Mouse (Mus musculus) lung, postnatal 0 days (tissue): Measurements from ENCODE around the gene Smim13. TPM values are rescaled to one million over a fixed set of nuclear protein-coding genes. Genes with fewer than 3 reads are reported as not detected.

Experiments
- ATAC-seq: fragments of 200-750 bp; cut with Nextera tagmentation; 2 replicates; pipeline ENCODE4 v1.8.0; 2017; ENCODE audit warnings: moderate library complexity
- DNase-seq: peaks from one replicate; pipeline ENCODE4 v3.0.0-alpha.2; 2016; ENCODE audit warnings: low spot score
- H3K27ac ChIP-seq: fragments of 300-500 bp; sonication (generic); 2 replicates; pipeline ENCODE4 v1.5.1; 2014; ENCODE audit warnings: antibody characterized with exemption, mild to moderate bottlenecking, low read length, mixed read lengths
- H3K27me3 ChIP-seq: fragments of 300-500 bp; sonication (generic); replicated peaks from 2 replicates; pipeline ENCODE4 v1.6.1; 2014; ENCODE audit warnings: low read length, mixed read lengths; ENCODE audit not compliant: insufficient read depth
- H3K36me3 ChIP-seq: fragments of 300-500 bp; sonication (generic); 2 replicates; pipeline ENCODE4 v1.6.1; 2014; ENCODE audit warnings: low read length, mixed read lengths; ENCODE audit not compliant: insufficient read depth
- H3K4me1 ChIP-seq: fragments of 300-500 bp; sonication (generic); 2 replicates; pipeline ENCODE4 v1.6.1; 2014; ENCODE audit warnings: antibody characterized with exemption, low read depth, low read length, mixed read lengths; ENCODE audit not compliant: insufficient read depth
- H3K4me2 ChIP-seq: fragments of 300-500 bp; sonication (generic); replicated peaks from 2 replicates; pipeline ENCODE4 v1.6.1; 2014; ENCODE audit warnings: low read depth, mild to moderate bottlenecking, low read length, moderate library complexity, mixed read lengths
- H3K4me3 ChIP-seq: fragments of 300-500 bp; sonication (generic); 2 replicates; pipeline ENCODE4 v1.5.1; 2014; ENCODE audit warnings: low read depth, low read length
- H3K9ac ChIP-seq: fragments of 300-500 bp; sonication (generic); replicated peaks from 2 replicates; pipeline ENCODE4 v1.6.1; 2014; ENCODE audit warnings: low read depth, mild to moderate bottlenecking
- H3K9me3 ChIP-seq: fragments of 300-500 bp; sonication (generic); 2 replicates; pipeline ENCODE4 v1.6.1; 2016; ENCODE audit warnings: low read length, mixed read lengths
- CTCF ChIP-seq: IDR thresholded peaks from 2 replicates; pipeline ENCODE4 v1.5.1; 2016; ENCODE audit warnings: antibody characterized with exemption, mild to moderate bottlenecking
- EP300 ChIP-seq: IDR thresholded peaks from 2 replicates; pipeline ENCODE4 v1.6.1; 2016; ENCODE audit warnings: antibody characterized with exemption, mild to moderate bottlenecking, control low read depth
- WGBS: fragments of 180-500 bp; shearing (Covaris S2); extraction: QIAGEN DNeasy Blood & Tissue Kit; methylation state at CpG from one replicate; pipeline ENCODE4 v1.1.7; 2014; 5-methylcytosine and 5-hydroxymethylcytosine counted together
- polyA plus RNA-seq: library from polyadenylated mRNA; unstranded; fragments of >200 nt; fragmentation: Nextera tagmentation; extraction: Ambion mirVana; gene quantifications from 2 replicates; pipeline ENCODE4 v1.2.1, GENCODE M21; 2015

Gene Smim13
- polyA plus RNA-seq, 1 experiment from 2014 or later, result 8.2 TPM

DNA sequence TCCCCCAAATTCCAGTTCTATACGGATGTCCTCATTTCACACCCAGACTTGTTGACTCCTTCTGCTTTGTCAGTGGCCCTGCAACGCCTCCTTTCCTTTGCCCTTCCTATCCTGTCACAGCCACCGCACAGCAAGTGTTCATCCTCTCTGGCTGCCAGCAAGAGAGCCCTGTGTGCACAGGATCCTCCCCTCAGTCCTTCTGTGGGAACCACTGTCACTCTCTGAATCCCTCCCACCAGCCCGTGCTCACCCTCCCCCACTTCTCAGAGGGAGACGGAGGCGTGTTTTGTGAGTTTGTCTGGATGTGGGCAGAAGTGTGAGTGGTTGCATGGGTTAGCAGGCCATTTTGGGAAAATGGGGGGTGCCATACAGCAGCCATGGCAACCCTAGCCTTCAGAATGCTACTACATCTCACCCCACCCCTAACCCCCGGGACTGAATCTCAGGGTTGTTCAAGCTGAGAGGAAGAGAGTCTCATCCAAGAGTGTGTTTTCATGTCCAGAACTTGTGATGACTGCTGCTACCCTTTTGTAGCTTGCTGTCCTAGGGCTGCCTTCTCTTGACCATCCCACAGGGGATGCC, 18.3 kb downstream of the Smim13 start:
- ATAC-seq, result peak; percentile 50
- peaks cover 3% of the 10 kb centered on the region; the same call in 1 of the 2 replicates for H3K9me3 ChIP-seq
- H3K36me3 ChIP-seq, result no peaks in the 10 kb centered on the region
- no peaks in the 10 kb centered on the region for H3K27me3 ChIP-seq
- no peak overlapping the region for H3K9ac ChIP-seq
- no peak overlapping the region for H3K4me2 ChIP-seq
- H3K27ac ChIP-seq, result no peak overlapping the region
- 31% methylated on average over 7 of the region's 7 CpGs for WGBS
- H3K4me3 ChIP-seq, result no peak overlapping the region
- TF ChIP-seq CTCF (no peak), EP300 (no peak)
- DNase-seq, result peak; percentile 44
- H3K4me1 ChIP-seq, result no peaks in the 10 kb centered on the region

DNA sequence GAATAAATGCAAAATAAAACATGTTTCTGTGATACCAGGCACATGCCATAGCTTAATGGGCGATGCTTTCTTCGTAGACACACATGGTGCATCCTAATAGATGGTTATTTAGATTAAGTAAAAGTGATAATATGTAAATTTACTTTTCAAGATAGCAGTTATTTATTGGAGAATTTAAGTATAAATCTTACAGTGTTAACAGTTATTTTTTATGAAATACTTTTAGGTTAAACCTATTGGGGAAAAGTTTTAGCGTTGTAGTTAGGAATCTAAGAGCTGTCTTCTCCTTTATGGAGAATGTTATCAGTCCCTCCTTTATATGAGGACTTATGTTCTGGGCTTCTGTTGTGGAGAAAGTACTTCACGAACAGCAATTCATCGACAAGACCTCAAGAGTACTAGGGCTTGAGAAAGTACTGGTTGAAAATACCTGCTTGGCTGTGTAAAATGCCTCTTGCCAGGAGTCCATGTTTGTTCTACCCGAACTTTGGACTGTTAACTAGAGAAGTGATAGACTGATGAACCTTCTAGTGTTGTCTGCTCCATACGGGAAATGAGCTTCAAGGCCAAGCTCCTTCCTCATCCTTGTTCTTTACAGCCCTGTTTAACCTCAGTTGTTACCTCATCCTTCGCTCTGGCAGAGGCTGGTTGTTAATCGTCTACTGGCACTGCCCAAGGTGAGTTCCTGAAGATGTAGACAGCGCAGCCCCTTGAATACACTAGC, 24.4 kb downstream of the Smim13 start, which contains the start of gene Gm17364:
Gene Gm17364 (minus strand): TSS at position 51 of the 724 bp plus-strand sequence.
- 0 out of 2 replicates have a peak, but pooled peaks cover 3% of the 10 kb centered on the region for H3K36me3 ChIP-seq
- H3K4me3 ChIP-seq, result no peak within 1 kb of the TSS
- no peak within 1 kb of the TSS for H3K9ac ChIP-seq
- H3K27ac ChIP-seq, result no peak within 1 kb of the TSS
- H3K4me2 ChIP-seq, result no peak within 1 kb of the TSS
- WGBS, result 83% methylated on average over 10 of the region's 10 CpGs
- ATAC-seq (no peak), DNase-seq (no peak)
- H3K27me3 ChIP-seq, result no peaks in the 10 kb centered on the region
- TF ChIP-seq CTCF (no peak), EP300 (no peak)
- H3K9me3 ChIP-seq, result no peaks in the 10 kb centered on the region
- H3K4me1 ChIP-seq, result no peaks in the 10 kb centered on the region

DNA sequence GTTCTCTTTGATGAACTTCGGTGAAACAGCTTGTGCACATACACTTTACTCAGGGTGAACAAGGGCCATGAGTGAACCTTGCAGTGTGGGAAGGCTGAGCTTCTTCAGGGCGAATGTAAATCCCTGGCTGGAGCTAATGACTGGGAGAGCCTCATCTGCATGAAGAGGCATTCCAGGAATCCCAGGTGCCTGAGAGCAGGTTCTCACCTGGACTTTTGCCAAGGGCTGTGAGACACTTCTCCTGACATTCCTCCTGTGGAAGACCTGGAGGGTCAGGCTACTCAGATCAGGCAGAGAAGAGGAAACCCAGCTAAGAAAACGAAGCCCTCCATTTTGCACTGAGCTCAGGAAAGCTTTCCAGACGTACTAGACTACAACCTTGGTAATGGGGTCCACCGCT, 31.1 kb downstream of the Smim13 start:
- no peak for TF ChIP-seq CTCF
- no peak for TF ChIP-seq EP300
- Histone ChIP-seq H3K4me2 (no peak overlapping the region), H3K9me3 (no peaks in the 10 kb centered on the region), H3K27me3 (no peaks in the 10 kb centered on the region), H3K4me1 (no peaks in the 10 kb centered on the region), H3K27ac (no peak overlapping the region), H3K36me3 (no peaks in the 10 kb centered on the region), H3K9ac (no peak overlapping the region), H3K4me3 (no peak overlapping the region)
- WGBS, result 49% methylated on average over 5 of the region's 5 CpGs
- ATAC-seq (peak; percentile 40; the same call in 1 of the 2 replicates), DNase-seq (peak; percentile 20)

DNA sequence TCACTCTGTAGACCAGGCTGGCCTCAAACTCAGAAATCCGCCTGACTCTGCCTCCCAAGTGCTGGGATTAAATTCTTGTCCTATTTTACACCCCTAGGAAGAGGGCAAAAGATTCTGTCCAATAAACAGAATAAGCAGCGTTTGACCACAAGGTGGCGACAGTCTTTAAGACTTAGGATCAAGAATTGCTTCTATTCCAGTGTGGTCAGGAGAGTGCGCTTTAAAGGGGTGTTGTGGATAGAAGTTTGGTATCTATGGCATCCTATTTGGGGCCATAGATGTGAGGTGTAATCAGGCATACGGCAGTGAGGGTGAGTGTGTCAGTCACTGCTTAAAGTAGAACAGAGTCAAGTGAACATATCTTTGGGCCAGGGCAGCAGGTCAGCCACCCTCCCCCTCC, 33.6 kb downstream of the Smim13 start:
- TF ChIP-seq CTCF (peak; percentile 92), EP300 (no peak)
- no peaks in the 10 kb centered on the region for H3K36me3 ChIP-seq
- H3K27ac ChIP-seq, result no peak overlapping the region
- ATAC-seq (peak; percentile 47; the same call in 1 of the 2 replicates), DNase-seq (peak; percentile 91)
- no peaks in the 10 kb centered on the region for H3K27me3 ChIP-seq
- H3K4me1 ChIP-seq, result no peaks in the 10 kb centered on the region
- H3K9me3 ChIP-seq, result no peaks in the 10 kb centered on the region
- no peak overlapping the region for H3K4me3 ChIP-seq
- no peak overlapping the region for H3K9ac ChIP-seq
- WGBS, result 22% methylated on average over 5 of the region's 5 CpGs
- no peak overlapping the region for H3K4me2 ChIP-seq

DNA sequence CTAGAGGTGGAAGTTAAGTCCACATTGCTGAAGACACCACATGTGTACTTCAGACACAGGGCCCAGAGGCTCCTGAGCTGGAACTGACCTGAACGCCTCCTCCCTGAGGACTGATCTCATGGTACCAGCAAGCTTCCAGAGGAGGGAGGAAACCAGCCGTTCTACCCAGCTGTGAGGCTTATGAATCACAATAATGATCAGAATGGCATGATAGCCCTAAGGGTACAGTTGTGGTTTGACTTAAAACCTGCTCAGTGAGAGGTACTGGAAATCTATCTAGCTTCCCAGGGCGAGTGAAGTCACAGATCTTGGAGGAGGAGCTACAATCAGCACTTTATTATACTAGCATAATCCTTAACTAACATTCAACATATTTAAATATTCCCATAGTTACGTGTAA, 35.8 kb downstream of the Smim13 start:
- H3K36me3 ChIP-seq, result no peaks in the 10 kb centered on the region
- no peak overlapping the region for H3K27ac ChIP-seq
- DNase-seq, result no peak
- WGBS, result 78% methylated on average over 4 of the region's 4 CpGs
- H3K4me2 ChIP-seq, result no peak overlapping the region
- H3K4me3 ChIP-seq, result no peak overlapping the region
- TF ChIP-seq EP300, result no peak
- TF ChIP-seq CTCF, result no peak
- no peak overlapping the region for H3K9ac ChIP-seq
- H3K27me3 ChIP-seq, result no peaks in the 10 kb centered on the region
- no peak for ATAC-seq
- no peaks in the 10 kb centered on the region for H3K4me1 ChIP-seq
- H3K9me3 ChIP-seq, result no peaks in the 10 kb centered on the region

DNA sequence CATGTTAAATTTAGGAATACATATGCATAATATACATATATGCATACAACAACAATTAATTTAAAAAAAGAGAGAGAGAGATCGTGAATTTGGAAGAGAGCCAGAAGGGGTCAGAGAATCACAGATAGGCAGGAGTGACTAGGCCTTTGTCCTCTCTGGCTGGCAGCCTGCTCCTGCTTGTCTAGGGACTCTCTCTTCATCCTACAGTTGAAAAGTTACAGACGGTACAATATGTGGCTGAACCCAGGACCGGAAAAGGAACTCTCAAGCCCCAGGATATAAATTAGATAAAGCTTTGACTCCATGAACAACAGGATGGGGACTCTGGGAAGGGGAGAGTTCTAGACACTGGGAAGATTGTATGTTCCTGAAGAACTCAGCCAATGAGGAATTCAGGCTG, 36.6 kb downstream of the Smim13 start:
- no peaks in the 10 kb centered on the region for H3K27me3 ChIP-seq
- 38% methylated on average over 3 of the region's 3 CpGs for WGBS
- H3K36me3 ChIP-seq, result no peaks in the 10 kb centered on the region
- H3K27ac ChIP-seq, result no peak overlapping the region
- H3K4me1 ChIP-seq, result no peaks in the 10 kb centered on the region
- H3K4me2 ChIP-seq, result no peak overlapping the region
- DNase-seq, result no peak
- H3K4me3 ChIP-seq, result no peak overlapping the region
- H3K9ac ChIP-seq, result no peak overlapping the region
- no peak for ATAC-seq
- TF ChIP-seq EP300 (no peak), CTCF (no peak)
- H3K9me3 ChIP-seq, result no peaks in the 10 kb centered on the region
